ENCODE assay signal across 7 mouse cellular contexts in genomic region chr7:28278279-28278652, GRCm38 (mm10). TPM values are rescaled to one million over a fixed set of nuclear protein-coding genes. Genes with fewer than 3 reads are reported as not detected.
DNase-seq lines count a peak whose midpoint lies in the region; ATAC-seq and TF ChIP-seq lines count a peak whose summit lies in the region.

No protein-coding gene starts in this region.

- no peak for TF ChIP-seq CTCF in intestine, postnatal 0 days (IDR thresholded peaks at IDR 0.05; ENCODE audit: low read depth)
- TF ChIP-seq CTCF in olfactory bulb, adult 2 months (IDR thresholded peaks at IDR 0.05; ENCODE audit: insufficient read depth, low read depth, low read length) = no peak

- H3K9me3 ChIP-seq in lung, embryonic 16.5 days (ENCODE audit: control insufficient read depth, low read length) = no peaks in the 10 kb centered on the region
- no peaks in the 10 kb centered on the region for H3K9me3 ChIP-seq in forebrain, embryonic 11.5 days (ENCODE audit: control insufficient read depth, low read length)
- no peaks in the 10 kb centered on the region for H3K9me3 ChIP-seq in intestine, postnatal 0 days (ENCODE audit: control insufficient read depth)

- 78% methylated on average over 7 of the region's 7 CpGs for WGBS in lung, embryonic 16.5 days
- WGBS in forebrain, embryonic 11.5 days = 84% methylated on average over 7 of the region's 7 CpGs
- 83% methylated on average over 7 of the region's 7 CpGs for WGBS in intestine, postnatal 0 days
- 84% methylated on average over 7 of the region's 7 CpGs for WGBS in olfactory bulb, adult 2 months

- peak overlapping the region; percentile 85 for H3K4me2 ChIP-seq in lung, embryonic 16.5 days (ENCODE audit: low read depth, low read length)
- H3K4me2 ChIP-seq in forebrain, embryonic 11.5 days (ENCODE audit: low read depth, low read length, severe bottlenecking) = peak overlapping the region; percentile 83
- H3K4me2 ChIP-seq in intestine, postnatal 0 days (replicated peaks; ENCODE audit: low read depth) = peak overlapping the region; percentile 90

- no peaks in the 10 kb centered on the region for H3K27me3 ChIP-seq in lung, embryonic 16.5 days (ENCODE audit: control insufficient read depth, insufficient read depth, low read depth, low read length)
- H3K27me3 ChIP-seq in forebrain, embryonic 11.5 days (ENCODE audit: control insufficient read depth, insufficient read depth, low read length) = no peaks in the 10 kb centered on the region
- no peaks in the 10 kb centered on the region for H3K27me3 ChIP-seq in intestine, postnatal 0 days (replicated peaks; ENCODE audit: control insufficient read depth, insufficient read depth, low read length)

- H3K27ac ChIP-seq in lung, embryonic 16.5 days (ENCODE audit: low read length) = peak overlapping the region; percentile 52; the same call in 1 of the 2 replicates
- no peak overlapping the region for H3K27ac ChIP-seq in forebrain, embryonic 11.5 days (ENCODE audit: low read depth, low read length)
- H3K27ac ChIP-seq in intestine, postnatal 0 days (ENCODE audit: low read depth, low read length) = peak overlapping the region; percentile 22; the same call in 1 of the 2 replicates
- H3K27ac ChIP-seq in olfactory bulb, adult 2 months (ENCODE audit: insufficient read depth, low read depth, low read length) = no peak overlapping the region

- ATAC-seq in lung, embryonic 16.5 days (ENCODE audit: low read depth) = no peak
- no peak for ATAC-seq in forebrain, embryonic 11.5 days (replicated peaks; ENCODE audit: low FRiP score)
- no peak for ATAC-seq in intestine, postnatal 0 days

- TF ChIP-seq POLR2A in olfactory bulb, adult 2 months (IDR thresholded peaks at IDR 0.05; ENCODE audit: insufficient read depth, low read depth, low read length) = no peak

- H3K36me3 ChIP-seq in lung, embryonic 16.5 days (ENCODE audit: control insufficient read depth, insufficient read depth, low read length) = no peaks in the 10 kb centered on the region
- H3K36me3 ChIP-seq in forebrain, embryonic 11.5 days (ENCODE audit: control insufficient read depth, insufficient read depth, low read length) = no peaks in the 10 kb centered on the region
- H3K36me3 ChIP-seq in intestine, postnatal 0 days (ENCODE audit: control insufficient read depth, insufficient read depth) = no peaks in the 10 kb centered on the region

- H3K4me3 ChIP-seq in lung, embryonic 16.5 days (ENCODE audit: low read length) = peak overlapping the region; percentile 80
- H3K4me3 ChIP-seq in forebrain, embryonic 11.5 days (ENCODE audit: low read depth, low read length) = peak overlapping the region; percentile 61
- H3K4me3 ChIP-seq in intestine, postnatal 0 days (ENCODE audit: low read depth, low read length) = peak overlapping the region; percentile 68
- H3K4me3 ChIP-seq in olfactory bulb, adult 2 months (ENCODE audit: insufficient read depth, low read depth, low read length) = peak overlapping the region; percentile 92

- peak overlapping the region; percentile 95 for H3K9ac ChIP-seq in lung, embryonic 16.5 days (ENCODE audit: low read length)
- peak overlapping the region; percentile 93 for H3K9ac ChIP-seq in forebrain, embryonic 11.5 days (ENCODE audit: low read length)
- peak overlapping the region; percentile 81 for H3K9ac ChIP-seq in intestine, postnatal 0 days (ENCODE audit: low read depth, low read length)

- no peak for DNase-seq in lung, postnatal 25 days (ENCODE audit: low spot score)
- no peak for DNase-seq in forebrain, embryonic 11.5 days (ENCODE audit: low spot score)
- DNase-seq in left cerebral cortex, postnatal 14 days (ENCODE audit: low spot score in 2 of 2) = no peak
- DNase-seq in urinary bladder, postnatal 14 days (ENCODE audit: low spot score) = no peak

- intact Hi-C loops in left cerebral cortex, postnatal 14 days (cut with DNase I) = loop anchor here (5.0 kb wide), 1 partner anchor 59 kb away; the partner anchor contains the start of gene Supt5

- H3K4me1 ChIP-seq in lung, embryonic 16.5 days (replicated peaks; ENCODE audit: control insufficient read depth, insufficient read depth, low read length) = peaks cover 9% of the 10 kb centered on the region
- H3K4me1 ChIP-seq in forebrain, embryonic 11.5 days (replicated peaks; ENCODE audit: control insufficient read depth, insufficient read depth, low read length) = peaks cover 3% of the 10 kb centered on the region; the same call in 1 of the 2 replicates
- 0 out of 2 replicates have a peak, but pooled peaks cover 5% of the 10 kb centered on the region for H3K4me1 ChIP-seq in intestine, postnatal 0 days (replicated peaks; ENCODE audit: control insufficient read depth, insufficient read depth, low read length)
- peaks cover 13% of the 10 kb centered on the region for H3K4me1 ChIP-seq in olfactory bulb, adult 2 months (ENCODE audit: control insufficient read depth, insufficient read depth, low read length)

RNA-seq across cellular contexts. Expression of gene Eid2b, which starts 0.7 kb away (rescaled TPM):
- 7.9 and 9.6 TPM in 2 replicates for polyA plus RNA-seq in lung, embryonic 16.5 days (2015; fragmentation: Nextera tagmentation; extraction: Ambion mirVana)
- 15.4 and 17.3 TPM in 2 replicates for polyA plus RNA-seq in forebrain, embryonic 11.5 days (2014; fragmentation: Nextera tagmentation; extraction: Ambion mirVana)
- 6.8 and 7.0 TPM in 2 replicates for polyA plus RNA-seq in intestine, postnatal 0 days (2015; fragmentation: Nextera tagmentation; extraction: Ambion mirVana)
- polyA plus RNA-seq in olfactory bulb, adult 2 months (2012; ENCODE audit: insufficient read depth, insufficient read length, low replicate concordance, missing spikeins) = not detected in 2 replicates
- 10 to 100 TPM; 40.7 to 44.1 TPM for total RNA-seq in left cerebral cortex, postnatal 14 days (2021)

RNA-seq across cellular contexts. Expression of gene Eid2, which starts 10.6 kb away (rescaled TPM):
- 1.2 and 1.9 TPM in 2 replicates for polyA plus RNA-seq in lung, embryonic 16.5 days (2015; fragmentation: Nextera tagmentation; extraction: Ambion mirVana)
- 12.6 and 16.1 TPM in 2 replicates for polyA plus RNA-seq in forebrain, embryonic 11.5 days (2014; fragmentation: Nextera tagmentation; extraction: Ambion mirVana)
- polyA plus RNA-seq in intestine, postnatal 0 days (2015; fragmentation: Nextera tagmentation; extraction: Ambion mirVana) = 3.1 and 3.7 TPM in 2 replicates
- polyA plus RNA-seq in olfactory bulb, adult 2 months (2012; ENCODE audit: insufficient read depth, insufficient read length, low replicate concordance, missing spikeins) = not detected in 2 replicates
- total RNA-seq in left cerebral cortex, postnatal 14 days (2021) = 10 to 100 TPM; 63.8 to 73.4 TPM

RNA-seq across cellular contexts. Expression of gene Selenov, which starts 12.7 kb away (rescaled TPM):
- not detected in 2 replicates for polyA plus RNA-seq in lung, embryonic 16.5 days (2015; fragmentation: Nextera tagmentation; extraction: Ambion mirVana)
- 0.24 TPM in 1 of 2 replicates, not detected in the other for polyA plus RNA-seq in forebrain, embryonic 11.5 days (2014; fragmentation: Nextera tagmentation; extraction: Ambion mirVana)
- 0.24 TPM in 1 of 2 replicates, not detected in the other for polyA plus RNA-seq in intestine, postnatal 0 days (2015; fragmentation: Nextera tagmentation; extraction: Ambion mirVana)
- not detected in 2 replicates for polyA plus RNA-seq in olfactory bulb, adult 2 months (2012; ENCODE audit: insufficient read depth, insufficient read length, low replicate concordance, missing spikeins)
- 1 to 10 TPM; 1.2 to 3.4 TPM for total RNA-seq in left cerebral cortex, postnatal 14 days (2021)

RNA-seq across cellular contexts. Expression of gene Dll3, which starts 23.8 kb away (rescaled TPM):
- 0.20 and 0.43 TPM in 2 replicates for polyA plus RNA-seq in lung, embryonic 16.5 days (2015; fragmentation: Nextera tagmentation; extraction: Ambion mirVana)
- 43.6 and 50.5 TPM in 2 replicates for polyA plus RNA-seq in forebrain, embryonic 11.5 days (2014; fragmentation: Nextera tagmentation; extraction: Ambion mirVana)
- 0.90 and 0.95 TPM in 2 replicates for polyA plus RNA-seq in intestine, postnatal 0 days (2015; fragmentation: Nextera tagmentation; extraction: Ambion mirVana)
- not detected in 2 replicates for polyA plus RNA-seq in olfactory bulb, adult 2 months (2012; ENCODE audit: insufficient read depth, insufficient read length, low replicate concordance, missing spikeins)
- total RNA-seq in left cerebral cortex, postnatal 14 days (2021) = 1 to 10 TPM; 2.2 to 2.6 TPM

RNA-seq across cellular contexts. Expression of gene Timm50, which starts 33.6 kb away (rescaled TPM):
- polyA plus RNA-seq in lung, embryonic 16.5 days (2015; fragmentation: Nextera tagmentation; extraction: Ambion mirVana) = 120 and 124 TPM in 2 replicates
- polyA plus RNA-seq in forebrain, embryonic 11.5 days (2014; fragmentation: Nextera tagmentation; extraction: Ambion mirVana) = 222 and 235 TPM in 2 replicates
- polyA plus RNA-seq in intestine, postnatal 0 days (2015; fragmentation: Nextera tagmentation; extraction: Ambion mirVana) = 68.8 and 69.7 TPM in 2 replicates
- not detected in 2 replicates for polyA plus RNA-seq in olfactory bulb, adult 2 months (2012; ENCODE audit: insufficient read depth, insufficient read length, low replicate concordance, missing spikeins)
- 10 to 100 TPM; 39.9 to 42.8 TPM for total RNA-seq in left cerebral cortex, postnatal 14 days (2021)

Comparison
In these comparisons a context has a peak if more than half of its experiments do, and no peak if none do; other contexts are left out.
1. H3K27ac ChIP-seq: peak in lung, embryonic 16.5 days (single experiment) and intestine, postnatal 0 days (single experiment); none in forebrain, embryonic 11.5 days (single experiment) and olfactory bulb, adult 2 months (single experiment).
2. Peak in every context shown above with its lines, with median percentiles within 50 percentile points of each other: H3K4me2 ChIP-seq, H3K4me3 ChIP-seq and H3K9ac ChIP-seq.